Mouse (Mus musculus) lung, adult 2 months (tissue): ENCODE measurements around the gene Atg16l1. TPM values are rescaled to one million over a fixed set of nuclear protein-coding genes. Genes with fewer than 3 reads are reported as not detected.

Source experiments
- DNase-seq: peaks from one replicate; pipeline ENCODE4 v3.0.0; 2022
- H3K4me1 ChIP-seq: fragments of 200-500 bp; 2 replicates; pipeline ENCODE4 v1.6.1; 2011; ENCODE audit warnings: low read length; ENCODE audit not compliant: control insufficient read depth, insufficient read depth
- H3K4me3 ChIP-seq: fragments of 200-500 bp; replicated peaks from 2 replicates; pipeline ENCODE3; 2011; ENCODE audit warnings: low read depth, mild to moderate bottlenecking, control low read depth, low read length; ENCODE audit errors: extremely low read depth
- CTCF ChIP-seq: fragments of 200-500 bp; IDR thresholded peaks from 2 replicates; pipeline ENCODE4 v1.5.1; 2011; ENCODE audit warnings: mild to moderate bottlenecking, low read length, control low read depth; ENCODE audit not compliant: insufficient read depth
- POLR2A ChIP-seq: fragments of 200-500 bp; IDR thresholded peaks from 2 replicates; pipeline ENCODE4 v1.6.1; 2011; ENCODE audit warnings: low read depth, mild to moderate bottlenecking, control low read depth, low read length, borderline replicate concordance; ENCODE audit errors: extremely low read depth
- WGBS: fragments of 180-500 bp; shearing (Covaris S2); methylation state at CpG from one replicate; pipeline ENCODE4 v1.1.7; 2018; 5-methylcytosine and 5-hydroxymethylcytosine counted together
- polyA plus RNA-seq: library from polyadenylated mRNA; depleted of rRNA; stranded (reverse); fragments of >200 nt; gene quantifications from 2 replicates; pipeline ENCODE4 v1.2.3, GENCODE M21; 2012; rRNA removed

Atg16l1 gene
- 18.1 and 22.8 TPM in 2 replicates for polyA plus RNA-seq

- peak; percentile 90 for DNase-seq
- under 1% methylated on average over 79 of the region's 79 CpGs for WGBS
- Histone ChIP-seq H3K4me3 (peak within 1 kb of the TSS; percentile 97), H3K4me1 (peaks cover 12% of the 10 kb centered on the region)
- peak; percentile 58; the same call in 1 of the 2 replicates for TF ChIP-seq POLR2A
- peak; percentile 44 for TF ChIP-seq CTCF
Observed at GRCm38 (mm10) chr1:87755641-87756470, at the start of gene Atg16l1. TSS of gene Atg16l1 (plus strand) at chr1:87755870.

- DNase-seq = no peak
- H3K4me1 ChIP-seq = no peaks in the 10 kb centered on the region
- WGBS = 94% methylated on average over 3 of the region's 3 CpGs
- H3K4me3 ChIP-seq = no peak overlapping the region
- TF ChIP-seq CTCF = no peak
- no peak for TF ChIP-seq POLR2A
Observed at GRCm38 (mm10) chr1:87706361-87706760, 49.3 kb upstream of the Atg16l1 start.

GRCm38 (mm10) chr1:87709020-87709419 lies 46.6 kb upstream of the Atg16l1 start:
- WGBS = 75% methylated on average over 6 of the region's 6 CpGs
- H3K4me3 ChIP-seq = no peak overlapping the region

GRCm38 (mm10) chr1:87709661-87710270 lies 45.9 kb upstream of the Atg16l1 start:
- no peak for TF ChIP-seq CTCF
- TF ChIP-seq POLR2A = no peak
- Histone ChIP-seq H3K4me1 (no peaks in the 10 kb centered on the region), H3K4me3 (no peak overlapping the region)
- 85% methylated on average over 7 of the region's 7 CpGs for WGBS
- DNase-seq = no peak

More at GRCm38 (mm10) chr1:87709020-87709419, 46.6 kb upstream of the Atg16l1 start:
- DNase-seq = no peak
- no peak for TF ChIP-seq POLR2A
- no peak for TF ChIP-seq CTCF
- H3K4me1 ChIP-seq = no peaks in the 10 kb centered on the region

GRCm38 (mm10) chr1:87711938-87712613 lies 43.6 kb upstream of the Atg16l1 start:
- Histone ChIP-seq H3K4me1 (no peaks in the 10 kb centered on the region), H3K4me3 (no peak overlapping the region)
- 82% methylated on average over 10 of the region's 10 CpGs for WGBS
- TF ChIP-seq CTCF (no peak), POLR2A (no peak)
- no peak for DNase-seq

- TF ChIP-seq CTCF (no peak), POLR2A (no peak)
- DNase-seq = no peak
Observed at GRCm38 (mm10) chr1:87712614-87712971, 43.1 kb upstream of the Atg16l1 start.

GRCm38 (mm10) chr1:87721382-87721781 lies 34.3 kb upstream of the Atg16l1 start:
- TF ChIP-seq CTCF (peak; percentile 52; the same call in 1 of the 2 replicates), POLR2A (no peak)
- DNase-seq = no peak
- WGBS = 24% methylated on average over 8 of the region's 8 CpGs

More at GRCm38 (mm10) chr1:87712614-87712971, 43.1 kb upstream of the Atg16l1 start:
- H3K4me3 ChIP-seq = no peak overlapping the region
- no peaks in the 10 kb centered on the region for H3K4me1 ChIP-seq
- 73% methylated on average over 1 of the region's 1 CpGs for WGBS

GRCm38 (mm10) chr1:87722081-87722480 lies 33.6 kb upstream of the Atg16l1 start:
- Histone ChIP-seq H3K4me3 (no peak overlapping the region), H3K4me1 (no peaks in the 10 kb centered on the region)
- WGBS = 42% methylated on average over 2 of the region's 2 CpGs
- TF ChIP-seq CTCF (no peak), POLR2A (no peak)
- DNase-seq = no peak

More at GRCm38 (mm10) chr1:87721382-87721781, 34.3 kb upstream of the Atg16l1 start:
- Histone ChIP-seq H3K4me3 (no peak overlapping the region), H3K4me1 (no peaks in the 10 kb centered on the region)

- DNase-seq = no peak
- H3K4me1 ChIP-seq = no peaks in the 10 kb centered on the region
- 56% methylated on average over 4 of the region's 4 CpGs for WGBS
- TF ChIP-seq CTCF = no peak
- TF ChIP-seq POLR2A = no peak
- no peak overlapping the region for H3K4me3 ChIP-seq
Observed at GRCm38 (mm10) chr1:87723351-87723750, 32.3 kb upstream of the Atg16l1 start.
